Mouse (Mus musculus): ENCODE data around the gene Ppp3cb. TPM values are rescaled to one million over a fixed set of nuclear protein-coding genes. Genes with fewer than 3 reads are reported as not detected.

The Ppp3cb gene
- 254 TPM for polyA plus RNA-seq (2014; fragmentation: Illumina TruSeq; extraction: RNeasy Lipid Tissue Mini Kit (QIAGEN cat#74804); ENCODE audit: low read depth, low replicate concordance)

DNA sequence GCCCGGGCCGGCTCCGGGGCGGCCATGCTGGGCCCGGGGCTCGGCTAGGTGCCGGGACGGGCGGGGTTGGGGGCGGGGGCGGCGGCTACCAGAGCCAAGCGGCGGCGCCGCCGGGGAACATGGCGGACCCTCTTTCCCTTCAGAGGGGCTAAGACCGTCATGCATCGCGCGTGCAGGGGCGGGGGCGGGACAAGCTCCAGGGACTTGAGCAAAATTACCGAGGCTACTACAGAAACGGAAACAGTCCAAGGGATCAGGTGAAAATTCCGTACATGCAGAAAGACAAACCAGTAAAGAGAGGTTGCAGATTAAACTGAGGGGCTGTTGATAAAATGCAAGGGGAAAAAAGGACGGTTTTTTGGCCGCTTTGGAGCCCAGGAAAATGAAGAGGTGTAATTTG, at the start of gene Ppp3cb:
Gene Ppp3cb, minus strand, starts transcription at position 159 of the 400 bp plus-strand sequence.

GRCm38 (mm10) chr14:20496603-20497002, 49.8 kb downstream of the Ppp3cb start, which contains the start of gene Mss51:
TSS of gene Mss51 (minus strand) at chr14:20496901.

GRCm38 (mm10) chr14:20479291-20480194, 66.8 kb downstream of the Ppp3cb start, which contains the start of gene Anxa7:
TSS of gene Anxa7 (minus strand) at chr14:20480133.

DNA sequence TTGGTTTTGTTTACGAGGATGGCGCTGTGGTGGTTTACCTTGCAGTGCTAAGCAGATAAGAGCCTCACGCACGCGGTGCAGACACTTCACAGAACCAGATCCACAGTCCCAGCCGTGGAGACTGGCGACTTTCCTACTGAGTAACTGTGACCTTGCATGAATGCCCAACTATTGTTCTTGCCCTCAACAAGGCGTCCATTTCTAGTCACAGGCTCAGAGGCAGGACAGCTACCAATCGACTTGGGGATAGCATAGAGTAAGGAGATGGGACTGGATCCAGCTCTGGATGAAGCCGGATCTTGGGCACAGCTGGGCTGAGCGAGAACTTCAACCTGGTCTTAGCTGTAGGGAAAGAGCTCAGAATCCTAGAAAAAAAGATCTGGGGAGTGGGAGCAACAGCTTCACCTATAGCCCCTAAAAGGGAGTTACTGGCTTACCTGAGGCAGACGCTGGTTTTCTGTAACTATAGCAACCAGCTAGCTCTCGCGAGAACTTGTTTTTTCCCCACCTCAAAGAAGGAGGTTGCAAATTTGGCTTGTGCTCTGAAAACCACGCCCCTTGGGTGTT, 94.5 kb downstream of the Ppp3cb start, which contains the start of gene Cfap70:
Gene Cfap70, minus strand, starts transcription at position 462 of the 567 bp plus-strand sequence.

Other genes with a start within 250 kb of the Ppp3cb start
- 31.1 TPM for gene Ecd, start 198.5 kb downstream of the Ppp3cb start, polyA plus RNA-seq (2014; fragmentation: Illumina TruSeq; extraction: RNeasy Lipid Tissue Mini Kit (QIAGEN cat#74804); ENCODE audit: low read depth, low replicate concordance)
- 35.2 TPM for gene Fam149b, start 198.4 kb downstream of the Ppp3cb start, polyA plus RNA-seq (2014; fragmentation: Illumina TruSeq; extraction: RNeasy Lipid Tissue Mini Kit (QIAGEN cat#74804); ENCODE audit: low read depth, low replicate concordance)
- 192 TPM for gene Dnajc9, start 157.7 kb downstream of the Ppp3cb start, polyA plus RNA-seq (2014; fragmentation: Illumina TruSeq; extraction: RNeasy Lipid Tissue Mini Kit (QIAGEN cat#74804); ENCODE audit: low read depth, low replicate concordance)
- 7.9 TPM for gene Mrps16, start 152.9 kb downstream of the Ppp3cb start, polyA plus RNA-seq (2014; fragmentation: Illumina TruSeq; extraction: RNeasy Lipid Tissue Mini Kit (QIAGEN cat#74804); ENCODE audit: low read depth, low replicate concordance)
- 0.87 TPM for gene Cfap70, start 94.3 kb downstream of the Ppp3cb start, polyA plus RNA-seq (2014; fragmentation: Illumina TruSeq; extraction: RNeasy Lipid Tissue Mini Kit (QIAGEN cat#74804); ENCODE audit: low read depth, low replicate concordance)
- 208 TPM for gene Anxa7, start 66.4 kb downstream of the Ppp3cb start, polyA plus RNA-seq (2014; fragmentation: Illumina TruSeq; extraction: RNeasy Lipid Tissue Mini Kit (QIAGEN cat#74804); ENCODE audit: low read depth, low replicate concordance)
- 1.2 TPM for gene Mss51, start 49.7 kb downstream of the Ppp3cb start, polyA plus RNA-seq (2014; fragmentation: Illumina TruSeq; extraction: RNeasy Lipid Tissue Mini Kit (QIAGEN cat#74804); ENCODE audit: low read depth, low replicate concordance)
- gene Usp54, start 94.5 kb upstream of the Ppp3cb start, polyA plus RNA-seq (2014; fragmentation: Illumina TruSeq; extraction: RNeasy Lipid Tissue Mini Kit (QIAGEN cat#74804); ENCODE audit: low read depth, low replicate concordance) = 10.8 TPM
- 6.0 TPM for gene Myoz1, start 110.0 kb upstream of the Ppp3cb start, polyA plus RNA-seq (2014; fragmentation: Illumina TruSeq; extraction: RNeasy Lipid Tissue Mini Kit (QIAGEN cat#74804); ENCODE audit: low read depth, low replicate concordance)
- 0.47 TPM for gene Synpo2l, start 121.8 kb upstream of the Ppp3cb start, polyA plus RNA-seq (2014; fragmentation: Illumina TruSeq; extraction: RNeasy Lipid Tissue Mini Kit (QIAGEN cat#74804); ENCODE audit: low read depth, low replicate concordance)
- 52.5 TPM for gene Sec24c, start 127.7 kb upstream of the Ppp3cb start, polyA plus RNA-seq (2014; fragmentation: Illumina TruSeq; extraction: RNeasy Lipid Tissue Mini Kit (QIAGEN cat#74804); ENCODE audit: low read depth, low replicate concordance)
- gene Fut11, start 148.4 kb upstream of the Ppp3cb start, polyA plus RNA-seq (2014; fragmentation: Illumina TruSeq; extraction: RNeasy Lipid Tissue Mini Kit (QIAGEN cat#74804); ENCODE audit: low read depth, low replicate concordance) = 40.8 TPM
- gene Chchd1, start 156.4 kb upstream of the Ppp3cb start, polyA plus RNA-seq (2014; fragmentation: Illumina TruSeq; extraction: RNeasy Lipid Tissue Mini Kit (QIAGEN cat#74804); ENCODE audit: low read depth, low replicate concordance) = 142 TPM
- gene Zswim8, start 161.0 kb upstream of the Ppp3cb start, polyA plus RNA-seq (2014; fragmentation: Illumina TruSeq; extraction: RNeasy Lipid Tissue Mini Kit (QIAGEN cat#74804); ENCODE audit: low read depth, low replicate concordance) = 9.0 TPM
- gene Ndst2, start 188.0 kb upstream of the Ppp3cb start, polyA plus RNA-seq (2014; fragmentation: Illumina TruSeq; extraction: RNeasy Lipid Tissue Mini Kit (QIAGEN cat#74804); ENCODE audit: low read depth, low replicate concordance) = 2.2 TPM
- 47.6 TPM for gene Camk2g, start 247.5 kb upstream of the Ppp3cb start, polyA plus RNA-seq (2014; fragmentation: Illumina TruSeq; extraction: RNeasy Lipid Tissue Mini Kit (QIAGEN cat#74804); ENCODE audit: low read depth, low replicate concordance)

Data from adrenal gland, adult 10 weeks (tissue).